Mouse (Mus musculus): ENCODE results near the gene Fam71d. TPM values are rescaled to one million over a fixed set of nuclear protein-coding genes. Genes with fewer than 3 reads are reported as not detected.

Fam71d gene
- polyA plus RNA-seq (2012; rRNA removed) = 0.07 and 0.25 TPM in 2 replicates

DNA sequence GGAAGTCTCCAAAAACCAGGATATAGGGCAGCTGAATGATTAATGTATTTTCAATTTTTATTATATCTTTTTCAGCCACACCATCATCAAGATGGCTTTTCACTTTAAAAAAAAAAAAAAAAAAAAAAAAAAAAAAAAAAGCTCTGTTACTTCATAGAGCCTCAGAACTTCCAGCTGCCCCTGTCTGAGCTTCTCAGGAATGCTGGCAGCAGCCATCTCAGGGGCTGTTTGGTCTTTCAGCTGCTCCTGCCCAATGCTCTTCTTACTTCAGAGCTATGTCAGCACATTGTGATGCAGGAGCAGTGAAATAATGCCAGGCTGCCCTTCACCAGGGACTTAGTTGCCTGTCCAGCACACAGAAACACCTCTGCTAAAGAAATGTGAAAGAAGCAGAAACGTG lies at the start of gene Fam71d:
TSS of gene Fam71d (plus strand) at position 211 of the 400 bp plus-strand sequence.
- no peak for TF ChIP-seq CTCF (IDR thresholded peaks at IDR 0.05; ENCODE audit: insufficient read depth, low read length)
- no peak for TF ChIP-seq POLR2A (IDR thresholded peaks at IDR 0.05; ENCODE audit: borderline replicate concordance, extremely low read depth, low read depth, low read length)
- DNase-seq = no peak
- Histone ChIP-seq H3K4me3 (replicated peaks; ENCODE audit: extremely low read depth, low read depth, low read length) (no peak within 1 kb of the TSS), H3K4me1 (ENCODE audit: control insufficient read depth, insufficient read depth, low read length) (peaks cover 2% of the 10 kb centered on the region; the same call in 1 of the 2 replicates)
- WGBS = 55% methylated on average over 1 of the region's 1 CpGs

DNA sequence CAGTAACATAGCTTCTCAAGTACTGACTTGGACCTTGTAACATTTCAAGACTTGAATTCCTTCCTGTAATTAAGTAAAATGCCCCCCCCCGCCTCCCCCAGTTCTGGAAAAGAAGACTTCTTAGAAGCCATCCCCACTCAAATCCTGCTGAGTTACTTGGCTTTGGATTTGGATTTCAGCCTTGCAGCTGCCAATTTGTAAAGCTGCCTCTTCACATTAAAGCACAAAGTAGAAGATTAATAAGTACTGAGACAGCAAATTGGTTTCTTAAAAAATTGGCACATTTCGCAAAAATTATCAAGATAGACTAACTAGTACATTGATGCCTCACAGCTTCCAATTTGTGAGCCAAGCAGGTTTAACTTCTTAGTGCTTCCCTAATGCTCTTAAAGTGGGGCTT lies 47.6 kb upstream of the Fam71d start:
- WGBS = 85% methylated on average over 2 of the region's 2 CpGs
- Histone ChIP-seq H3K4me1 (ENCODE audit: control insufficient read depth, insufficient read depth, low read length) (peaks cover 3% of the 10 kb centered on the region; the same call in 1 of the 2 replicates), H3K4me3 (replicated peaks; ENCODE audit: extremely low read depth, low read depth, low read length) (no peak overlapping the region)
- TF ChIP-seq POLR2A (IDR thresholded peaks at IDR 0.05; ENCODE audit: borderline replicate concordance, extremely low read depth, low read depth, low read length) (no peak), CTCF (IDR thresholded peaks at IDR 0.05; ENCODE audit: insufficient read depth, low read length) (no peak)
- DNase-seq = no peak

DNA sequence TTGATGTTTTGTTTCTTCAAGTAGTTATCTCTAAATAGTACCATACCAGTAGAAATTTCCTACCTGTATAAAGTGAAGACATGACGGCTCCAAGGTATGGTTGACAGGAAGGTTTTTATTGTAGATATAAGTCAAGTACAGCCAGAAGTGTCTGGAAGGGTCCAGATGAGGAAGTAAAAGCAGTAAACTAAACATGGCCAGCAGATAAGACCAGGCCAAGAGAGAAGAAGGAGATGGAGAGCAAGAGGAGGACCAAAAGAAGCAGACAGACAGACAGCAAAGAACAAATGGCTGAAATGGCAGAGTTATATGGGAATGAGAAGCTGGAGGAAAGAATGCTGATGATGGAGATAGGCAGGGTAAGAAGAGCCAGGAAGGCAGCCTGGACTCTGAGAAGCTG lies 46.1 kb upstream of the Fam71d start:
- TF ChIP-seq CTCF (IDR thresholded peaks at IDR 0.05; ENCODE audit: insufficient read depth, low read length) (no peak), POLR2A (IDR thresholded peaks at IDR 0.05; ENCODE audit: borderline replicate concordance, extremely low read depth, low read depth, low read length) (no peak)
- WGBS = 72% methylated on average over 1 of the region's 1 CpGs
- Histone ChIP-seq H3K4me3 (replicated peaks; ENCODE audit: extremely low read depth, low read depth, low read length) (no peak overlapping the region), H3K4me1 (ENCODE audit: control insufficient read depth, insufficient read depth, low read length) (no peaks in the 10 kb centered on the region)
- DNase-seq = no peak

DNA sequence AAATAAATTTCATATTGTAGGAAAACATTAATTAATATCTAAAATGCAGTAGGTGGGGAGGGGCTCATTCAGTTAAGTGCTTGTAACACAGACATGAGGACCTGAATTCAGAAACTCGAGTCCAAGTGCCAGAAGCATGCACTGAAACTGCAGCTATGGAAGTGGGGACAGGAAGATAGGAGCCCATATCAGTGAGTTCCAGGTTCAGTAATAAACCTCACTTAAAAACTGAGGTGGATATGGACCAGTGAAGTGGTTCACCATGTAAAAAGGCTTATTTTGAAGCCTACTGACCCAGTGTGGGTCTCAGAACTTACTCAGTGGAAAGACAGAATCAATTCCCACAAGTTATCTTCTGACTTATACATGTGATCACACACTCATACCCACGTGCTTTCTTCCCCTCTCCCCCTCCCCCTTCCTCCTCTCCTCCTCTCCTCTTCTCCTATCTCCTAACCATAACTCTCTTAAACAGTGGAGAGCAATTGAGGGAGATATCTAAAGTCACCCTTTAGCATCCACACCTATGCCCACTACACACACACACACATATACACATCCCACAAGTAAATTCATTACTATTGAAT lies 31.5 kb upstream of the Fam71d start:
- TF ChIP-seq CTCF (IDR thresholded peaks at IDR 0.05; ENCODE audit: insufficient read depth, low read length) = no peak
- TF ChIP-seq POLR2A (IDR thresholded peaks at IDR 0.05; ENCODE audit: borderline replicate concordance, extremely low read depth, low read depth, low read length) = no peak
- no peak overlapping the region for H3K4me3 ChIP-seq (replicated peaks; ENCODE audit: extremely low read depth, low read depth, low read length)
- WGBS = 45% methylated on average over 2 of the region's 2 CpGs
- DNase-seq = no peak
- H3K4me1 ChIP-seq (ENCODE audit: control insufficient read depth, insufficient read depth, low read length) = no peaks in the 10 kb centered on the region

DNA sequence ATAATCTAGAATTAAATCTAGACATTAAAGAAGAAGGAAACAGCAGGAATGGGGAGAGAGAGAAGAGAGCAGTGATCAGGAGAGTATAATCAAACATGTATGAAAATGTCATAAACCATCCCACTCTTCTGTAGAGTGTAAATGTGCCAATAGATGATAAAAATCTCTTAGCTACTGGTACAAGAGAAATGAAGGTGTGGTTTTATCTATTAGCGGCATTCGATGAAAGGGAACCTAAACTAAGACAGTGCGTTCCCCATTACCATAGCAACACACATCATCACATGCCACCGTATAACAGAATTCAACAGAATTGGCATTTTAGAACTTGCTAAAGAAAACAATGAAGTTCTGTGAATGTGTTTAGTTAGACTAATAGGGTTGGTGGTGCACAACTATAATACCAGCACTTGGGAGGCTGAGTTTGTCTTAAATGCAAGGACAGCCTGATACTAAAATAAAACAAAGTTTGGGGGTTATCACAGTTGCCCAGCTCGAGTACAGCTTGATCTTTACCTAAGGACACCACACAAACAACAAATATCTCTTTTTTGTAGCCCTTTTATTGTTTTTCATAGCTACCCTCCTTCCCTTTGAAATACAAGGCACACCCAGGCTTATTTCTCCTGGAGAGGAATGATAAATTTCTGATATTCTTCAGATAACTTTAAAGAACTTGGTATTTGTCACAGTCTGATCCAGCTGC lies 13.1 kb upstream of the Fam71d start:
- no peak overlapping the region for H3K4me3 ChIP-seq (replicated peaks; ENCODE audit: extremely low read depth, low read depth, low read length)
- TF ChIP-seq CTCF (IDR thresholded peaks at IDR 0.05; ENCODE audit: insufficient read depth, low read length) = no peak
- no peak for TF ChIP-seq POLR2A (IDR thresholded peaks at IDR 0.05; ENCODE audit: borderline replicate concordance, extremely low read depth, low read depth, low read length)
- 85% methylated on average over 5 of the region's 5 CpGs for WGBS
- DNase-seq = no peak
- H3K4me1 ChIP-seq (ENCODE audit: control insufficient read depth, insufficient read depth, low read length) = no peaks in the 10 kb centered on the region; the same call in 1 of the 2 replicates

DNA sequence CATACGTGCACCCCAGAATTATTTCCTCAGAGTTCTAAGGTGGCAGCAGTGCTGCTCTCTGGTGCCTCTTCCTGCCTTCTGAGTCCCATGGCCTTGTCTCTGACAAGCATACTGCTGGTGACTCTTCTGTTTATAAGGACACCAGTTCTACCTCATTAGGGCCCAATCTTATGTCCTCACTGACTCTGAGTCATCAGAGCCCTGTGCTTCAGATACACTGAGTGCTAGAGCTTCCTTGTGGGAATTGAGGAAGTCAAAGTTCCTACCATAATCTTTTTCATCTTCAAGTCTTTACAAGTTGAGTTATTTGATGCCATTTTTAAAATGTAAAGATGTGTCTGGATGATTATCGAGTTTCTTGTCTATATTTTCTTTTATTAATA lies 12.5 kb upstream of the Fam71d start:
- WGBS = 88% methylated on average over 2 of the region's 2 CpGs
- TF ChIP-seq CTCF (IDR thresholded peaks at IDR 0.05; ENCODE audit: insufficient read depth, low read length) (no peak), POLR2A (IDR thresholded peaks at IDR 0.05; ENCODE audit: borderline replicate concordance, extremely low read depth, low read depth, low read length) (no peak)

DNA sequence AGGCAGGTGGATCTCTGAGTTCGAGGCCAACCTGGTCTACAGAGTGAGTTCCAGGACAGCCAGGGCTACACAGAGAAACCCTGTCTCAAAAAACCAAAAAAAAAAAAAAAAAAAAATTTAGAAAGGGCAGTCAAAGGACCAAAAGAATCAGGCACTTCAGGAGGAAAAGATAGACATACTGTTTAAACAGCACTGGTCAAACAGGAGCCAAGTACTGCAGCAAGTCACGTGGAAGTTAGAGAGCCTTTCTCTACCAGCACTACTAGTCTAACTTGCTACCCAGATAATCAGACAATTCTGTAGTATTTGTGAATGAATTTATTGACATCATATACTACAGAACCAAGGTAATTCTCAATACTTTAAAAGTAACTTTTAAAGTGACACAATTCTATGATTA lies 10.3 kb upstream of the Fam71d start:
- 78% methylated on average over 2 of the region's 2 CpGs for WGBS
- TF ChIP-seq POLR2A (IDR thresholded peaks at IDR 0.05; ENCODE audit: borderline replicate concordance, extremely low read depth, low read depth, low read length) (no peak), CTCF (IDR thresholded peaks at IDR 0.05; ENCODE audit: insufficient read depth, low read length) (no peak)
- Histone ChIP-seq H3K4me3 (replicated peaks; ENCODE audit: extremely low read depth, low read depth, low read length) (no peak overlapping the region), H3K4me1 (ENCODE audit: control insufficient read depth, insufficient read depth, low read length) (peaks cover 4% of the 10 kb centered on the region)
- no peak for DNase-seq

More for the DNA sequence above, 12.5 kb upstream of the Fam71d start:
- H3K4me1 ChIP-seq (ENCODE audit: control insufficient read depth, insufficient read depth, low read length) = no peaks in the 10 kb centered on the region; the same call in 1 of the 2 replicates
- H3K4me3 ChIP-seq (replicated peaks; ENCODE audit: extremely low read depth, low read depth, low read length) = no peak overlapping the region
- no peak for DNase-seq

DNA sequence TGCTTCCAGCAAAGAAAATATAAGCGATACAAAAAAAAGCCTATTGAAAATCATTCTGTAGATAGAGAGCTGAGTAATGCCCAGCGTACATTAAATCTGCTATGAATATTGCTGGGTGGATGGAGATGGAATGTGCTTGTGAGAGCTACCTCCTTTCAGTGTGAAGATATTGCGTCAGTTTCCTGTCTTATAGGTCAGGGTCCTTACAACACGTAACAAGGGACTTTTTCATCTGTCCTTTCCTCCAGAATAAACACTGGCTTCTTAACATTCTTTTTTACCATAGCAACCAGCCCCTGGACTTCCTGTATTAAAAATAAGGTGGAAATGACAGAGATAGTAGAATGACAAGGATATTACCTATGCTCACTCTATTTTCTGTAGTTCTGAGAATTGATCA lies 9.1 kb upstream of the Fam71d start:
- no peak for DNase-seq
- Histone ChIP-seq H3K4me3 (replicated peaks; ENCODE audit: extremely low read depth, low read depth, low read length) (no peak overlapping the region), H3K4me1 (ENCODE audit: control insufficient read depth, insufficient read depth, low read length) (peaks cover 5% of the 10 kb centered on the region)
- 53% methylated on average over 4 of the region's 4 CpGs for WGBS
- TF ChIP-seq CTCF (IDR thresholded peaks at IDR 0.05; ENCODE audit: insufficient read depth, low read length) (no peak), POLR2A (IDR thresholded peaks at IDR 0.05; ENCODE audit: borderline replicate concordance, extremely low read depth, low read depth, low read length) (no peak)

DNA sequence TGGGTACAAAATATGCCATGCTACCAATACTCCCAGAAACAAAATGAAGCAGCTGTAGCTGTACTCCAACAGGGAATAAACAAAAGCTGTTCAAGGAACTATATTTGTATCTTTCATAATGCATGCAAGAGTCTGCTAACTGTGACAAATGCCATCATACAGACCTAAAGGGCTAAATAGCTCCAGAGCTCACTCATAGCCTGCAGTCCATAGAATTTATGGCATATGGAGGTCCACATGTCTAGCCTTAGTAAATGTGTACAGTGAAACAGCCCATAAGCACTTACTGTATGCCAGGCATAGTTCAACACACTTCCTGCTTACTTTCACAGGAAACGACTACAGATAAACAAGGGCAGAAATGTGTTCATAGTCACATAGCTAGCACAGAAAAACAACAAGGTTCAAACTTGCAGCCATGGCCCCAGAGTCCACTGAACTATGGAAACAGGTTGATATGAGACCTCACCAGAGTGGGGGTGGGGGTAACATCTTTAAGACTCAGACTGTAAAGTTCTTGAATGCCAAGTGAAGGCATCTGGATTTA lies 5.6 kb upstream of the Fam71d start:
- H3K4me3 ChIP-seq (replicated peaks; ENCODE audit: extremely low read depth, low read depth, low read length) = no peak overlapping the region
- peaks cover 6% of the 10 kb centered on the region for H3K4me1 ChIP-seq (ENCODE audit: control insufficient read depth, insufficient read depth, low read length)
- TF ChIP-seq CTCF (IDR thresholded peaks at IDR 0.05; ENCODE audit: insufficient read depth, low read length) = no peak
- no peak for TF ChIP-seq POLR2A (IDR thresholded peaks at IDR 0.05; ENCODE audit: borderline replicate concordance, extremely low read depth, low read depth, low read length)
- 33% methylated on average over 1 of the region's 1 CpGs for WGBS
- DNase-seq = no peak

DNA sequence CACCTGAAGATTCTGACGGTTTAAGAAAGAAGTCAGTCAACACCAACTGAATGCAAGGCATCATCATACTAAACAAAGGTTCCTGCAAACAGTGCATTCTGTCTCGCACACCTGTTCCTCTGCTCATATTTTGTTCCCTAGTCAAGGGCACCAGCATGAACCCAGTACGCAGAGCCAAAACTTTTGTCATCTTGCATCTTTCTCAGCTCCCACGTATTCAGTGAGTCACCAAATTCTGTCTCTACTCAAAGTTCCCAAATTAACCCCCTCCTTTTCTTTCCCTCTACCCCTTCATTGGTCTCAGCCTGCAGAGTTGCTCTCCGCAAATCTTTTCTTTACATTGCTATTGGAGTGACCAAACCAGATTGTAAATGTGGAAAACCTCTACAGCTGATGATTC lies 2.5 kb upstream of the Fam71d start:
- WGBS = 86% methylated on average over 5 of the region's 5 CpGs
- DNase-seq = no peak
- Histone ChIP-seq H3K4me3 (replicated peaks; ENCODE audit: extremely low read depth, low read depth, low read length) (no peak overlapping the region), H3K4me1 (ENCODE audit: control insufficient read depth, insufficient read depth, low read length) (peaks cover 6% of the 10 kb centered on the region)
- no peak for TF ChIP-seq CTCF (IDR thresholded peaks at IDR 0.05; ENCODE audit: insufficient read depth, low read length)
- TF ChIP-seq POLR2A (IDR thresholded peaks at IDR 0.05; ENCODE audit: borderline replicate concordance, extremely low read depth, low read depth, low read length) = no peak
